Mouse (Mus musculus): ENCODE data around the gene Nudt2.
A peak's percentile ranks its signal among the peaks of the same experiment; 100 is the strongest.

GRCm38 (mm10) chr4:41478751-41479455 lies 14.0 kb downstream of the Nudt2 start:
- peak; percentile 46 for TF ChIP-seq CTCF (conservative IDR thresholded peaks at IDR 0.05; ENCODE audit: low read length)
- no peak for TF ChIP-seq NANOG (IDR thresholded peaks at IDR 0.05; ENCODE audit: borderline replicate concordance, low read length)
- no peak for TF ChIP-seq POU5F1 (IDR thresholded peaks at IDR 0.05; ENCODE audit: borderline replicate concordance, low read length)
